Mouse (Mus musculus) G1E-ER4 (cell line): ENCODE data around the gene Pou2af1. TPM values are rescaled to one million over a fixed set of nuclear protein-coding genes. Genes with fewer than 3 reads are reported as not detected.

Experiments
- GATA1 ChIP-seq: IDR thresholded peaks from one replicate; pipeline ENCODE4 v1.8.0; 2012; ENCODE audit warnings: low read length, inconsistent platforms
- polyA plus RNA-seq: library from polyadenylated mRNA; stranded (reverse); fragments of >175 nt; gene quantifications from 2 replicates; pipeline ENCODE4 v1.2.3, GENCODE M21; 2012

The Pou2af1 gene
- polyA plus RNA-seq, 1 experiment: not detected

DNA sequence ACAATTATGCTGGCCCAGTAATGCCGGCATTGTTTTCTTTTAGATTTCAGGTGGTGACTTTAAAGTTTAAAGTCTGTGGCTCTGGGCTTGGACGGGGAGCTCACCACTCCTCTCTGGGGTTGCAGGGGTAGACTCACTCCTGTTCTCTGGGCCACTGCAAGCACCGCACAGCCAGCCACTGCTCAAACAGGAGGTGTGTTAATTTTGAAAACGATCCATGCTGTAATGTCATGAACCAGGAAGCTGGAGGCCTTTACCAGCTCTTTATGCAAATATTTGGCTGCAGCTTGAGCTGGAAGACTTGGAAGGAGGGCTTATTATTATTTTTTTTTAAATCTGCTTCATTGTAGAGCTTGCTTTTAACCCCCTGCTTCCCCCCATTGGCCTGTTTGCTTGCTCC is 61.2 kb downstream of the Pou2af1 start:
- no peak for TF ChIP-seq GATA1

DNA sequence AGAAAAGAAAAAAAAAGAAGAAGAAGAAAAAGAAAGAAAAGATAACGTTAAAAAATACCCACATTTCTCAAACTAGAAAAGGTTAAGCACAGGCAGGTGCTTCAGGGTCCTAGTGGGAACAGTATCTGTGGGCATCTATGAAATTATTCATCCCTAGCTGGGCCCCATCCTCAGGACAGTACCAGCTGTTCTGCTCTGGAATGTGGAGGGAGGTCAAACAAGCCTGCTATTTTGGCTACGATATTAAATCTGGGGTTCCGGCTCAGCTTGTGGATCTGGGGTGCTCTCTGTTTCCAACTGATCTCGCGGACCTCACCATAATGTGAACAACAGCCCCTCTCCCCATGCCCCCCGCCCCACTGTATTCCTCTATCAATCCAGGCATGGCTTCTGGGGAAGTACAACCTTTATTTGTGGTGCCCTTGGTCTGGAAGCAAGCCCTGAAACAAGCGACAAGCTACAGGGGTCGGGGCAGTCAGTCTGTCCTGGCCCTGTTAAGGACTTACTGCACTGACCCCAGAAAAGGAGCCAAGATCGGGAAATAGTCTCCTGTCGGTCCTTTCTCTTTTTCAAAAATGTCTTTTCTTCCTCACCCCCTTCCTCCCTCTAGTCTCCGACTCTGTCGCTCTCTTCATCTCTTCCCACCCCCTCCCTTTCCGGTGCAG is 64.5 kb downstream of the Pou2af1 start:
- TF ChIP-seq GATA1: no peak

GRCm38 (mm10) chr9:51278500-51279381 is 65.2 kb downstream of the Pou2af1 start, which contains the start of gene Colca2:
Gene Colca2, minus strand, starts transcription at chr9:51278569.
- no peak for TF ChIP-seq GATA1

DNA sequence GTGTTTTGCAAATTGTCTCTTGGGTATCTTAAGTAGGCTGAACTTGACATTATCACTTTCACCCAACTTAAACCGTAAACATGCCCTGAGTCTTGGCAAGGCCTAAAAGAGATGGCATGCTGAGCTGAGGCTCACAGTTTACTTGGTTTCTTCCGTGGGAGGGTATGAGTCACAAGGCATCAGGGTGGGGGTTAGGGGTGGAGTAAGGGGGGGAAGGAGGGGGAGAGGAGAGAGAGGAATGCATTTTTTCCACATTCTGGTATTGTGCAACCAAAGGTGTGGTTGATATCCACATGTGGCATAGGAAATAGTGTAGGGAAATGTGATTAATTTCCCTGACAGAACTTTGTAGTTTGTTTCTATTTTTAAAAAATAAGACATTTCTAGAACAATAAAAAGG is 72.6 kb downstream of the Pou2af1 start:
- no peak for TF ChIP-seq GATA1

Other genes with a start within 250 kb of the Pou2af1 start
- gene Sik2, start 204.6 kb upstream of the Pou2af1 start, polyA plus RNA-seq: 20.1 and 27.1 TPM in 2 replicates
- gene Btg4, start 152.8 kb upstream of the Pou2af1 start, polyA plus RNA-seq: not detected in 2 replicates
- 8.1 and 8.2 TPM in 2 replicates for gene Layn, start 136.6 kb upstream of the Pou2af1 start, polyA plus RNA-seq
- 0.13 and 0.18 TPM in 2 replicates for gene 4833427G06Rik, start 111.6 kb upstream of the Pou2af1 start, polyA plus RNA-seq
- 0.01 and 0.02 TPM in 2 replicates for gene Gm32742, start 48.2 kb upstream of the Pou2af1 start, polyA plus RNA-seq
- gene Colca2, start 64.9 kb downstream of the Pou2af1 start, polyA plus RNA-seq: not detected in 2 replicates
- not detected in 2 replicates for gene 1810046K07Rik, start 115.2 kb downstream of the Pou2af1 start, polyA plus RNA-seq